Mouse (Mus musculus) heart, embryonic 11.5 days (tissue): ENCODE results near the gene Mpp4. TPM values are rescaled to one million over a fixed set of nuclear protein-coding genes. Genes with fewer than 3 reads are reported as not detected.

Source experiments
- ATAC-seq: fragments of 200-750 bp; cut with Nextera tagmentation; replicated peaks from 2 replicates; pipeline ENCODE4 v1.8.0; 2017; ENCODE audit warnings: moderate library complexity; ENCODE audit not compliant: insufficient number of reproducible peaks, low FRiP score, low TSS enrichment
- H3K27ac ChIP-seq: fragments of 300-500 bp; sonication (generic); 2 replicates; pipeline ENCODE4 v1.5.1; 2014; ENCODE audit warnings: mild to moderate bottlenecking, low read depth, low read length
- H3K27me3 ChIP-seq: fragments of 300-500 bp; sonication (generic); 2 replicates; pipeline ENCODE4 v1.6.1; 2014; ENCODE audit warnings: mild to moderate bottlenecking, low read length, mixed read lengths; ENCODE audit not compliant: control insufficient read depth, insufficient read depth
- H3K36me3 ChIP-seq: fragments of 300-500 bp; sonication (generic); 2 replicates; pipeline ENCODE4 v1.6.1; 2014; ENCODE audit warnings: mild to moderate bottlenecking, low read length, moderate library complexity, mixed read lengths; ENCODE audit not compliant: control insufficient read depth, insufficient read depth
- H3K4me1 ChIP-seq: fragments of 300-500 bp; sonication (generic); 2 replicates; pipeline ENCODE4 v1.6.1; 2014; ENCODE audit warnings: low read length; ENCODE audit not compliant: control insufficient read depth, insufficient read depth
- H3K4me2 ChIP-seq: fragments of 300-500 bp; sonication (generic); 2 replicates; pipeline ENCODE4 v1.6.1; 2014; ENCODE audit warnings: mild to moderate bottlenecking, moderate library complexity
- H3K4me3 ChIP-seq: fragments of 300-500 bp; sonication (generic); 2 replicates; pipeline ENCODE4 v1.5.1; 2014; ENCODE audit warnings: low read depth, low read length
- H3K9ac ChIP-seq: fragments of 300-500 bp; sonication (generic); 2 replicates; pipeline ENCODE4 v1.6.1; 2014; ENCODE audit warnings: mild to moderate bottlenecking, low read depth, low read length, moderate library complexity
- H3K9me3 ChIP-seq: fragments of 300-500 bp; sonication (generic); replicated peaks from 2 replicates; pipeline ENCODE4 v1.6.1; 2016; ENCODE audit warnings: low read length; ENCODE audit not compliant: control insufficient read depth
- WGBS: fragments of 180-500 bp; shearing (Covaris S2); extraction: QIAGEN DNeasy Blood & Tissue Kit; methylation state at CpG from one replicate; pipeline ENCODE4 v1.1.7; 2014; ENCODE audit not compliant: insufficient replicate concordance; 5-methylcytosine and 5-hydroxymethylcytosine counted together
- polyA plus RNA-seq: library from polyadenylated mRNA; unstranded; fragments of >200 nt; fragmentation: Nextera tagmentation; extraction: Ambion mirVana; gene quantifications from 2 replicates; pipeline ENCODE4 v1.2.1, GENCODE M21; 2014

Mpp4 gene
- polyA plus RNA-seq, 1 experiment from 2014 or later: 0.53 TPM

DNA sequence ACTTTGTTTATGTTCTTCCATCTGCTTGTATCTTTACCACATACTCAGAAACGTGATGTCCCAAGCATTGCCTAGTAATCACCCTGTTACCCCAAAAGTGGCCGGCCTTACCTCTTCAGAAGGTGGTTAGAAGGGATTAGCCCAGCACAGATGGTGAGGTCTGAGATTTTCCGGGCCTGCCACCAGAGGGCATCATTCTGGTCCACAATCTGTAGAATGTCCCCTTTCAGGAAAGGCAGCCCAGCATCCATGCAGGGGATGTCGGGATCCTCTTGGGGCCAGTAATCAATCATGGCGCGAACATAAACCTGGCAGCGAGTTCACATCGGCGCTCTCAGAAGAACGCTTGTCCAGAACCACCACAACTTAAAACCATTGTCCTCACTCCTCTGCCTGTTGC is 18.6 kb downstream of the Mpp4 start:
- Histone ChIP-seq H3K27me3 (no peaks in the 10 kb centered on the region), H3K4me3 (no peak overlapping the region), H3K9ac (no peak overlapping the region), H3K27ac (no peak overlapping the region), H3K4me1 (no peaks in the 10 kb centered on the region), H3K9me3 (no peaks in the 10 kb centered on the region), H3K4me2 (no peak overlapping the region), H3K36me3 (no peaks in the 10 kb centered on the region)
- 74% methylated on average over 10 of the region's 10 CpGs for WGBS
- ATAC-seq: no peak

DNA sequence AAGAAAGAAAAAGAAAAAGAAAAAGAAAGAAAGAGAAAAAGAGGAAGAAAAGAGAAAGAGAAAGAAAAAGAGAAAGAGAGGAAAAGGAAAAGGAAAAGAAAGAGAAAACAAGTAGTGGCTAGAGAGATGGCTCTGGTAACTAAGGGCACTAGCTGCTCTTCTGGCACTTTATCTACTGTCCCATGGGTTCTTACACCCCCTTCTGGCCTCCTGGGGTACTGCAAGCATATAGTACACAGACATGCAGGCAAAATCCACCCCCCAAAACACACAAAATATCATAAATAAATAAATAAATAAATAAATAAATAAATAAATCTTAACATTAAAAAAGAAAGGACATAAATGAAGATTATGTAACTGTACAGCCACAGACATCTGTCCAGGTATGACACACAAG is 20.4 kb downstream of the Mpp4 start:
- no peak overlapping the region for H3K9ac ChIP-seq
- H3K36me3 ChIP-seq: no peaks in the 10 kb centered on the region
- no peaks in the 10 kb centered on the region for H3K9me3 ChIP-seq
- H3K27ac ChIP-seq: no peak overlapping the region
- ATAC-seq: no peak
- no peak overlapping the region for H3K4me2 ChIP-seq
- no peak overlapping the region for H3K4me3 ChIP-seq
- no peaks in the 10 kb centered on the region for H3K27me3 ChIP-seq
- no peaks in the 10 kb centered on the region for H3K4me1 ChIP-seq

DNA sequence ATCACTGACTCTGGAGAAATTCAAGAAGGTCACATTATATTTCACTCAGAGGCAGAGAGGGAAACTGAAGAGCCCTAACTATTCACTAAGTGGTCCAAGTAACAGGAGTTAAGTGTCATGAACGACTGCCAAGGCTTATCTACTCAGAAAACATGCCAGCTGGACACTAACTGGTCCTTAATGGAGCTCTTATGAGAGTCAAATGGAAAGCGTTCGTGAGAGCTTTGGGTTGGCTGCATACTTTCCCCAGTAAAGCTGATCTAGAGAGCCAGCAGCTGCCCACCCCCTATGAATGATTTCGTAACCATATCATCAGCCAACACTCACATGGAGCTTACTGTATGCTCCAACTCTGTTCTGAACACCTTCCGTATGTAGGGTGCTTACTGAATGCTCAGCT is 28.8 kb downstream of the Mpp4 start:
- no peaks in the 10 kb centered on the region for H3K27me3 ChIP-seq
- H3K27ac ChIP-seq: no peak overlapping the region
- no peak for ATAC-seq
- no peaks in the 10 kb centered on the region for H3K36me3 ChIP-seq
- no peak overlapping the region for H3K4me2 ChIP-seq
- no peak overlapping the region for H3K9ac ChIP-seq
- no peak overlapping the region for H3K4me3 ChIP-seq
- 51% methylated on average over 5 of the region's 5 CpGs for WGBS
- no peaks in the 10 kb centered on the region for H3K9me3 ChIP-seq
- no peaks in the 10 kb centered on the region for H3K4me1 ChIP-seq

DNA sequence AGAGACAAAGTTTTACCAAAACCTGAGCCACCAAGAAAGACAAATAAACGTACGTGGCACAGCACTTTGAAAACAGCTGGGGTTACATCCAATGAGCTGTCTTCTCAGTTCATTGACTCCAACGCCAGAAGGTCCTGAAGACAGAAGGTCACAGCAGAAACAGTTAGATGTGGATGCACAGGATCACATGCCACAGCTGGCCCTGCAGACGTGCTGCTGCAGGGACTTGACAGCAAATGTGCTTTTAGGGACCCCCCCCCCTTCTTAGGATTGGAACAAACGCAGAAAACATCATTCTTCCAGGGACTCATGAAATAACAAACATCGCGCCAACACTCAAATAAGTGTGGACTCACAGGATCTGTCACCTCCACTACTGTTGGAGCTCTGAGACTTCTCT is 34.3 kb downstream of the Mpp4 start:
- no peak overlapping the region for H3K27ac ChIP-seq
- H3K9me3 ChIP-seq: no peaks in the 10 kb centered on the region
- H3K27me3 ChIP-seq: no peaks in the 10 kb centered on the region
- 62% methylated on average over 7 of the region's 7 CpGs for WGBS
- no peak for ATAC-seq
- no peak overlapping the region for H3K4me3 ChIP-seq
- no peak overlapping the region for H3K4me2 ChIP-seq
- H3K9ac ChIP-seq: no peak overlapping the region
- H3K36me3 ChIP-seq: no peaks in the 10 kb centered on the region
- H3K4me1 ChIP-seq: no peaks in the 10 kb centered on the region

DNA sequence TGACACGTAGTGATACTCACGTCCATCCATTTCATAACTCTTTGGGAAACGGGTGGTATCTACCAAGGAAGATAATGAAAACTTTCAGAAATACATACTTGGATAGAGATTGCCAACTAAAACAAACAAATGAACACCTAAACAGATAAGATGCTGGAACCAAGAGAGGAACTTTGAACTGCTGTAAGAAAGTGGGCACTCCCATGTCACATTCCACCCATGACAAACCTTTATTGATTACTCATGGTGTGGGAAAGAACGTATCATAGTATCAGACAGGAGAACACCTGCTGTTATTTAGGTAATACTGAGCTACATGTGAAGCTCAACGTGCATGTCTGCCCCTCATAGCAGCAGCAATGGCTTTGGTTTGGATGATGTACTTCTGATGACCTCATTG is 37.6 kb downstream of the Mpp4 start:
- WGBS: 70% methylated on average over 5 of the region's 5 CpGs
- H3K27me3 ChIP-seq: no peaks in the 10 kb centered on the region
- ATAC-seq: no peak

DNA sequence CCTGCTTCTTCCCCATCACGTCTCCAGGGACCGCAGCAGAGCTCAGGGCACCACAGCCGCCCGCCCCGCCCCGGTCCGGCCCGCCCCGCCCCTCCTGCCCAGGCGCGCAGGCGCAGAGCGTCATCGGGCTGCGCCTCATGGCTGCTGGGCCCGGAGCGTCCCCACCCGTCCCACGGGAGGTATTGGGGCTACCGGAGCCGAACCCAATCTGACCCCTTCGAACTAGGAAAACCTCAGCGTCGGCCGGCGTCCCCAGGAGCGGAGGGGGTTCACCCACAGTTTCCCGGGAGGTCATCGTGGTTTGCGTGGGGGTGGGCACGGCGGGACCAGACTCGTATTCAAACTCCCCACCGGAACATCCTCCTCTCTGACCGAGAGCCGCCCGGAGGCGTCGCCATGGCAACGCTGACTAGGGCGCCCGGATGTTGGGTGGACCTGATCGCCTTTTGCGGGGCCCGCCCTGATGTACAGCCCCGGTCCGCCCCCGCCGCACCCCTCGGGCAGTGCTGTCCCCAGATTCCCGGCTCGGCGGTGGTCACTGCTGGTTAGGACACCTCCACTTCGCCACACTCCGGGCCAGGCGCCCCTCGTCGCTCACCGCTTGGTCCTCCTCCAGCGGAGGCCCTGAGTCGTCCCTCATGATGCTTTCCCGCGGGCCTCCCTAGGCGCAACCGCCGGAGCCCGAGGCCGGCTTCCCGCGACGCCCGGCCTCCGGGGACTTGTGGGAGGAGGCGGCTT is 43.3 kb downstream of the Mpp4 start, which contains the start of gene Tmem237:
TSS of gene Tmem237 (minus strand) at position 689 of the 738 bp plus-strand sequence.
- 0 out of 2 replicates have a peak, but pooled peaks cover 6% of the 10 kb centered on the region for H3K4me1 ChIP-seq

More for the DNA sequence above, 37.6 kb downstream of the Mpp4 start:
- Histone ChIP-seq H3K9me3 (no peaks in the 10 kb centered on the region), H3K4me2 (no peak overlapping the region), H3K27ac (no peak overlapping the region), H3K9ac (no peak overlapping the region), H3K4me3 (no peak overlapping the region), H3K36me3 (no peaks in the 10 kb centered on the region), H3K4me1 (0 out of 2 replicates have a peak, but pooled peaks cover under 1% of the 10 kb centered on the region)

DNA sequence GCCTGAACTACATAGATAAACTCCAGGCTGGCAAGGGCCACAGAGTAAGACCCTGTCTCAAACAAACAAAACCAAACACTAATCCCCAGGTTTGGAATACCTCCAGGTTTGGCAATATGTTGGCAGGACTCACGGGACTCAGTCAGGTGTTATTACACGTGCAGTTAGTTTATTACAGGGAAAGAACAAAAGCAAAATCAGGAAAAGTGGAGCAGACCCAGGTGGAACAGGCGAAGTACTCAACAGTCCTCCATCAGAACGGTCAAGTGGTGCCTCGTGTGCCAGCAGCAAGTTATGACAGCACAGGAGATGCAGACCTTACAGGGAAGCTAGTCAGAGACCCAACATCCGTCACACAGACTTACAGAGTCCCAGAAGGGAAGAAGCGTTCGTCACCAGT is 52.7 kb downstream of the Mpp4 start:
- H3K9me3 ChIP-seq: no peaks in the 10 kb centered on the region
- no peaks in the 10 kb centered on the region for H3K27me3 ChIP-seq
- no peak overlapping the region for H3K4me2 ChIP-seq
- no peak overlapping the region for H3K4me3 ChIP-seq
- H3K9ac ChIP-seq: no peak overlapping the region
- no peak overlapping the region for H3K27ac ChIP-seq
- WGBS: 70% methylated on average over 8 of the region's 8 CpGs
- no peak for ATAC-seq
- H3K4me1 ChIP-seq: no peaks in the 10 kb centered on the region
- H3K36me3 ChIP-seq: peaks cover under 1% of the 10 kb centered on the region

More for the DNA sequence above, 43.3 kb downstream of the Mpp4 start, which contains the start of gene Tmem237:
- H3K4me3 ChIP-seq: peak within 1 kb of the TSS; percentile 73
- H3K9me3 ChIP-seq: no peaks in the 10 kb centered on the region
- under 1% methylated on average over 74 of the region's 74 CpGs for WGBS
- peak within 1 kb of the TSS; percentile 92 for H3K4me2 ChIP-seq
- H3K27ac ChIP-seq: peak within 1 kb of the TSS; percentile 72
- ATAC-seq: peak; percentile 95
- no peaks in the 10 kb centered on the region for H3K36me3 ChIP-seq
- no peaks in the 10 kb centered on the region for H3K27me3 ChIP-seq
- H3K9ac ChIP-seq: peak within 1 kb of the TSS; percentile 84

DNA sequence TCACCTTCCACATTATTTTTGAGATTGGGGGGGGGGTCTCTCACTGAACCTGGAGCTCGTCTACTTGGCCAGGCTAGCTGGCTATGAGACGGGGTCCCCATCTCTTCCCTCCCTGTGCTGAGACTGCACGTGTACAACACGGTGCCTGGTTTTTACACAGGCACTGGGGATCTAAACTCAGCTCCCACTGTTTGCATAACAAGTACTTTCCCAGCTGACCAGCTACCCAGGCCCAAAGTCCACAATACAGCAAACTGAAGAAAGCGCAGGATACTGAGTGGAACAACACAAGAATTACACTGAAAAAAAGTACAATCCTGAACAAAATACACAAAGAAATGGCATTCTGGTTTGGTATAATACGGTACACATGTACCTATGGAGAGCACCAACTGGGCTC is 61.1 kb downstream of the Mpp4 start:
- Histone ChIP-seq H3K27me3 (no peaks in the 10 kb centered on the region), H3K4me3 (no peak overlapping the region), H3K9ac (no peak overlapping the region), H3K36me3 (0 out of 2 replicates have a peak, but pooled peaks cover 4% of the 10 kb centered on the region), H3K4me1 (no peaks in the 10 kb centered on the region), H3K4me2 (no peak overlapping the region), H3K27ac (no peak overlapping the region), H3K9me3 (no peaks in the 10 kb centered on the region)
- WGBS: 89% methylated on average over 6 of the region's 6 CpGs
- ATAC-seq: no peak

DNA sequence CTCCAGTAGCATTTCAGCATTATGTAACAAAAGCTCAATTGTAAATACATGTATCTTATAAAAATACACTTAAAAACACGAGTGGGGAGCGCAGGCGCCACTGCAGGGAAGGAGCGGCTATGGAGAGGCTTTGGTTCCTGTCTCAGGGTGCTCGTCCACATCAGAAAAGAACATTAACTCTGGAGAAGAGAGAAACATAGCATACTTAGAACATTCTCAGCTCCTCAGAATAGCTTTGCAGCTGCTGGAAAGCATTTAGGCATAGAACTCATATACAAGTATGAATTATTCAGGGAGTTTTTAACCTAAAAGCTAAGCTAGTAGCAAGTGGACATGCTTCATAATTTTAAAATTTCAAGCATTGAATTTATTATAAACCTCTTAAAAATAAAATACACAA is 62.2 kb downstream of the Mpp4 start:
- H3K27me3 ChIP-seq: no peaks in the 10 kb centered on the region
- 86% methylated on average over 5 of the region's 5 CpGs for WGBS

More for the DNA sequence above, 62.2 kb downstream of the Mpp4 start:
- Histone ChIP-seq H3K9me3 (no peaks in the 10 kb centered on the region), H3K4me1 (no peaks in the 10 kb centered on the region), H3K9ac (no peak overlapping the region), H3K27ac (no peak overlapping the region), H3K4me2 (no peak overlapping the region), H3K4me3 (no peak overlapping the region), H3K36me3 (0 out of 2 replicates have a peak, but pooled peaks cover 4% of the 10 kb centered on the region)
- ATAC-seq: no peak
